Mouse (Mus musculus) brain, embryonic 14.5 days (tissue): ENCODE measurements around the gene Tmod4. TPM values are rescaled to one million over a fixed set of nuclear protein-coding genes. Genes with fewer than 3 reads are reported as not detected.
"Not testable (repeated sequence)": the region's sequence is repeated elsewhere in the genome, so short reads cannot be mapped to it uniquely, and the experiment has no call there.

Source experiments
- DNase-seq: peaks from one replicate; pipeline ENCODE4 v3.0.0-alpha.2; 2011; ENCODE audit warnings: low read depth
- CTCF ChIP-seq: fragments of 200-500 bp; IDR thresholded peaks from 2 replicates; pipeline ENCODE4 v1.5.1; 2012; ENCODE audit warnings: inconsistent platforms, mild to moderate bottlenecking, moderate library complexity, borderline replicate concordance; ENCODE audit not compliant: insufficient read depth, insufficient read length; ENCODE audit errors: extremely low read depth
- POLR2A ChIP-seq: fragments of 200-500 bp; IDR thresholded peaks from 2 replicates; pipeline ENCODE4 v1.6.1; 2012; ENCODE audit warnings: mild to moderate bottlenecking, inconsistent platforms, borderline replicate concordance; ENCODE audit not compliant: poor library complexity, insufficient read depth, insufficient read length, severe bottlenecking; ENCODE audit errors: extremely low read depth
- polyA plus RNA-seq: library from polyadenylated mRNA; depleted of rRNA; stranded (reverse); fragments of >200 nt; gene quantifications from 2 replicates; pipeline ENCODE4 v1.2.3, GENCODE M21; 2012

Gene Tmod4
- polyA plus RNA-seq, 1 experiment = 1.5 TPM

DNA sequence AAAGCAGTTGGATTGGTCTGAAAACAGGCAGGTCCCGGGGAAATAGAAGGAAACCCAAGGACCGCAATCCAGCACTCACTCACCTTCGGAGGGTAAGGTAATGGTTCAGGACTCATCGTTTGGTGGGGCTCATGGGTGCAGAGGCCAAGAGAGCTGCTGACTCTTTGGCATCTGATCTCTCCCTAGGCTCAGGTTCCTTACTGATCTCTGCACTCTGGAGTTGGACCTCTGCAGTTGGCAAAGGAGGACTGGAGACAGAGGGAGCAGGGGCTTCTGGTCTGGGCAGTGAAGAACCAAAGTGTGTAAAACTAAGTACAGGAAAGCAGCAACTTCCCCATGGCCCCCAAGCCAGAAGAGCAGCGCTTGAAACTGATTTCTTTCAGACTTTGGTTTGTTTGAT is 5.8 kb downstream of the Tmod4 start:
- no peak for DNase-seq
- TF ChIP-seq CTCF (no peak), POLR2A (no peak)

- DNase-seq = not testable (repeated sequence)
Observed at GRCm38 (mm10) chr3:95132389-95132788, 8.1 kb downstream of the Tmod4 start.

DNA sequence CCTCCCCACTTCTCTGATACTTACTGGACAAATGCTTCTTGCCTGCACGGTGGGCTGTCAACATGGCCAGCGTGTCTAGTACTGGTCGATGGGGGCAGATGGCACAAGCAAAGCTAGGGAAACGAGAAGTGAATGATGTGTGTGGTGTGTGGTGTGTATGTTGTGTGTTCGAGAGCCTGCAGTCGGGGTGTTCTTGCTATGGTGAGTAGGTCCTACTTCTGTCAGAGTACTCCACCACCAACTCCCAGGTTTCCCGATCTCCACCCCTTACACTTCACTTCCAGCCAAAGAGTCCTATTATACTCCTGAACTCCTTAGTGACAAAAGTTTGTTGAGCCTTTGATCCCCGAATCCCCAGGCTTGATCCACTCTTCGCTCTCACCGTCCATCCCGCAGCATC is 8.9 kb downstream of the Tmod4 start:
- TF ChIP-seq POLR2A (no peak), CTCF (no peak)

GRCm38 (mm10) chr3:95133680-95134101 is 9.4 kb downstream of the Tmod4 start, which contains the start of the genes Scnm1 and Lysmd1:
TSS of gene Scnm1 (minus strand) at chr3:95134011.
TSS of gene Lysmd1 (plus strand) at chr3:95134088.
- TF ChIP-seq POLR2A (no peak), CTCF (peak; percentile 21; the same call in 1 of the 2 replicates)
- DNase-seq = peak; percentile 99

More for the DNA sequence above, 8.9 kb downstream of the Tmod4 start:
- no peak for DNase-seq

DNA sequence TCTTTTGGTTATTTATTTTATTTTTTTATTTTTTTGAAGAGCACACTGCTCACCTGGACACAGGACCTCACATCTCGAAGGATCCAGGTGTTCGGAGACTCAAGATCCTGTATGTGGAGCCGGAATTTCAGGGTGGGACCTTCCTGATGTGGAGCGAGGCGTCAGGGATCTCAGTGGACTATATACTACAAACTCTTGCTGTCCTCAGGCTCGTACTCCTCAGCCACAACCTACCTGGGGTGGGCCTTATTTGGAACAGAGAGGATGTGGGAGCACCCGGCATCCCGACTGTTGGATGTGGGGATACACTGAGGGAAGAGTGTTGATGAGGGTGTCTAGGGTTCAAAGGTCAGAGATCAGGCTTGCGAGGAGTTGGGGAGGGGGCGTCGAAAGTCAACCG is 9.9 kb downstream of the Tmod4 start:
- DNase-seq = not testable (repeated sequence)

GRCm38 (mm10) chr3:95135023-95135422 is 10.7 kb downstream of the Tmod4 start:
- DNase-seq = peak; percentile 16
- no peak for TF ChIP-seq CTCF
- no peak for TF ChIP-seq POLR2A

DNA sequence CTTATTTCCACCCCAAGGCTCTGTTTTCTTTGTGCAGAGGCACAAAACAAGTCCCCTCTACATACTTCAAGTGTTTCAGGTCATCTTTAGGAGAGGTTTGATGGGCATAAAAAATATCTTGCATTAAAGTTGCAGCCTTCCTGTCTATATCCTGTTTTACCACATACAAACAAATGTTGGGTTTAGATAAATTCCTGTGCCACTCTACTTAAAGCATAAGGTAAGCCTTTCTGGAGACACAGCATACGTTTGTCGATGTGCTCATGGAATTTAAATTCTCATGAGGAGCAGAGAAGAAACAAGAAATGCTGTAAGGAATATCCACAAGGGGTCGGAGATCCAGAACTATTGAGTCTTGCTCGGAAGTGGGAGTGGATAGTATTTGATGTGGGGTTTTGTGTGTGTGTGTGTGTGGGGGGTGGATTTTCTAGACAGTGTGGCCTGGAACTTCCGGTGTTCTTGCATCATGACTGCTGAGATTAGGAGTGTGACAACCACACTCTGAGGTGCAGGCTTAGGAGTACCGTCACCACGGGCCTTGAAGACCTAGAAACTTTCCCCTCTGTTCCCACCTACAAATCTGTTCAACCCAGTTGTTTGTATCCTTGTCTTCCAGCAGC is 11.3 kb downstream of the Tmod4 start:
- TF ChIP-seq CTCF (no peak), POLR2A (no peak)
- no peak for DNase-seq

- no peak for DNase-seq
- TF ChIP-seq POLR2A (no peak), CTCF (no peak)
Observed at GRCm38 (mm10) chr3:95136336-95136735, 12.1 kb downstream of the Tmod4 start.

DNA sequence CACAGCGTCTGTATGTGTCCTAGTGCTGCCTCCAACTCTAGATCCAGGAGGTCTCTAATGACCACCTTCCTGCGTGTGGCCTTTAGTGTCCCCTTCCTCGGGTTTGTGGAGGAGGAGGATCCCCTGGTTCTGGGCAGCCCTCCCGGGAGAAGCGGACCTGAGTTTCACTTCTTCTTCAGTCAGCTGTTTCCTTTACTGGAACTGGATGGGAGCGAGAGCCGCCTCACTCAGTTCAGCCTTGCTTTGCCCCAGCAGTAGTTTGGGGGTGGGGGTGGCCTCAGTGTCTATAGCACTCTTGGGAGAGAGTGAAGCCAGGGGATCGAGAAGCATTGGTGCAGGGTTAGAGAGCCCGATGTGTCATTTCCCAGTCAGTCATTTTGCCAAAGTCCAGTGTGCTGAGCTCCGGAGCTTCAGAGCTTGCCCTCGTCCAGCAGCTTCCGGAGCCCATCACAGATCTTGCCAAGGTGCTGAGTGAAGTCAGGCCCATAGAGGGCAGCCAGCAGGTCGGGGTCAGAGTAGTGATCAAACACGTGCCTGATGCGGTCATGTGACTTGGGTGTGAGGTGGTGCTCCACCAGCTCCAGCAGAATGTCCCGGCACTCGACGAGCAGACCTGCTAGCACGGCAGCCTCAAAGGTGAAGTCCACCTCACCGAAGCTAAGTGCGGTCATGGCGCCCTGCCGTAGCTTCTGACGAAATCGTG is 15.5 kb downstream of the Tmod4 start:
- no peak for DNase-seq
- TF ChIP-seq POLR2A = no peak

DNA sequence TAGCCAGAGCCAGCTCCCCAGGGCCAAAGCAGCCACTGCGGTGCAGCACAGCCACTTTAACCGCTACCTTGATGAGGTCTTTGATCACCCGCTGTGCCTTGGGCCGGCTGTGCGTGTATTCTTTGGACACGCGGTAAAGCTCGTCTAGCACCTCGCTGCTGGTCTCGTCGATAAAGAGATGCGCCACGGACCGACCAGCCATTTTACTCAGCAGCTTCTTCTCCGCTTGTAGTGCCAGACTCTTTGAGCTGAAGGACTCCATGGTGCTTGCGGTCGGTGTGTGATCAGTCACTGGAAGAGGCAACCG is 16.0 kb downstream of the Tmod4 start:
- TF ChIP-seq CTCF (no peak), POLR2A (no peak)
- no peak for DNase-seq

GRCm38 (mm10) chr3:95140795-95141194 is 16.5 kb downstream of the Tmod4 start:
- TF ChIP-seq CTCF (no peak), POLR2A (no peak)
- DNase-seq = no peak

DNA sequence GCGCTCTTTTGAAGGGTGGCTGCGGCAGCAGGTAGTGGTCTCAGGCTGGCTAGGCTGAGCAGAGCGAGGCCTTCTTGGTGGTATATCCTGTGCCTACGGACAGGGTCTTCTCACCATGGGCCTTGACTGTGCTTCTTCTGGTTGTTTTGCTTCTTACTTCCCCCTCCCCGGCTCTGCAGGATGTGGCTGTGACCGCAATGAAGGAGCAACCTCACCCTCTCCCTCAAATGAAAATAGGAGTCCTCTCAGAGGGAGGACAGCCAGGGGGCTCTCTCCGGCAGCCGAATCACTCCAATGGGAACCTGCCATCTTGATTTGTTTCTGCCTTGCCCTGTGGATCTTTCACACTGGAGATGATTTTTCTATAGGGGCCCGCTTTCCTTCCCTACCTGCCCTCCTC is 17.2 kb downstream of the Tmod4 start:
- TF ChIP-seq POLR2A (no peak), CTCF (no peak)
- no peak for DNase-seq

DNA sequence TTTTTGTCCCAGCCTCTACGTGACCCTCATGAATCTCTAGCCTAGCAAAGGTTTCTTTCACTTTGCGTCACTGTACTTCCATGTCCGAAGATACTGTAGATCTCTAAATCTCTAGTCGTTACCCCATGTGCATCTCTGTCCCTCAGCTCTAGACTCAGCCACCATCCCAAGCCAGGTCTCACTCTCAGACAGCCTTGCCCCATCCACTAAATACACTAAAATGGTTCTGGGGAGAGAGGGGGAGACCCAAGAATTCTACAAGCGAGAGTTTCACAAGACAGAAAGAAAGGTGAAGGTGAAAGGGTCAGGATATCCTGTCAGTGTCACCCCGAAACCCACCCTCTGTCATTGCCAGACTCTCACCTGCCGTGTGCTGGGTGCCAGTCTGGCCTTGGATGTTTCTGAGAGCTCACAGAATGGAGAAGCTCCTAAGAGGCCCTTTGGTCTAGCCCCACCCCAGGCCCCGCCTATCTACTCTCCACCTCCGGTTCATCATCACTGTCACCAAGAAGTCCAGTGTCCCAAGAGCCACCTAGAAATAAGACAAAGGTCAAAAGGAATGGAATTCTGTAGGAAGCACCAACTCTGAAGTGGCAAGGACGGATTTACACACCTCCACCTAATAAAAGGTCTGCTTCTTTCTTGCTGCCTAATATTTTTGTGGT is 17.8 kb downstream of the Tmod4 start, which contains the start of gene Tnfaip8l2:
TSS of gene Tnfaip8l2 (minus strand) at position 409 of the 665 bp plus-strand sequence.
- TF ChIP-seq POLR2A (no peak), CTCF (no peak)
- DNase-seq = no peak

DNA sequence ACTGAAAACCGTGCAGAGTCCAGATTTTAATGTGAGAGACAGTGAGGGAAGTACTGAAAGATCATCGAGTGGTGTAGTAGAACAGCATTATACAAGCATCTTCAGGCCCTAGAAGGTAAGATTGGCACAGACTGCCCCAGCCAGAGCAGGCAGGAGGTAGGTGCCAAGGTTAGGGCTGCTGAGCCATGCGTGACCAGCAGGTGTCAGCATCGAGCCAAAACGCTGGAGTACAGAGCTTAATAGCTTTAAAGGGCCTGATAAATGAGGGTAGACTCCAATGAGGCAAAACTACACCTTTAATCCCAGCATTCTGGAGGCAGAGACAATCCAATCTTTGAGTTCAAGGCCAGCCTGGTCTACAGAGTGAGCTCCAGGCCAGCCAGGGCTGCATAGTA is 18.3 kb downstream of the Tmod4 start:
- DNase-seq = peak; percentile 84
- TF ChIP-seq CTCF (peak; percentile 98), POLR2A (no peak)
